Mouse (Mus musculus) frontal cortex, postnatal 10 days (tissue): ENCODE measurements around the gene Olfr1396.
A peak's percentile ranks its signal among the peaks of the same experiment; 100 is the strongest.
"Not testable (repeated sequence)": the region's sequence is repeated elsewhere in the genome, so short reads cannot be mapped to it uniquely, and the experiment has no call there.

ENCODE experiments used
- DNase-seq, 2 experiments: peaks; one replicate each; pipeline ENCODE4 v3.0.0; 2022; ENCODE audit warnings: low spot score in 2 of 2, mixed read lengths in 1 of 2

The Olfr1396 gene

DNA sequence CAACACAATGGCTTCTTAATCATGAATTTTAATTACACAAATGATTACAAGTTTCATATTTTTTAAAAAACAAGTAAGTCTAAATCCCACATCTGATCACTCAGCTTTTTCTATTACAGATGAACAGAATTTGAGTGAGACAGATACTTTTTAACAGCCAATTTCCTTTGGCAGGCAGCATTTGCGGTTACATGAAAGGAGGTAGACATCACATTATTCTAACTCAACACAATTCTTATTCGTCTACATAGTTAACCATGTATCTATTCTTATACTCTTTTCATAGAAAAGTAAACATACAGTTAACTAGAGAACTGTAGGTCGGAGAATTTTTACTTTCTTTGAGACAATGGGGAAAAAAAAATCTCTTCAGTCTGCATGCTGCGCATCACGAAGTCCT is 24.1 kb downstream of the Olfr1396 start:
- no peak for DNase-seq

DNA sequence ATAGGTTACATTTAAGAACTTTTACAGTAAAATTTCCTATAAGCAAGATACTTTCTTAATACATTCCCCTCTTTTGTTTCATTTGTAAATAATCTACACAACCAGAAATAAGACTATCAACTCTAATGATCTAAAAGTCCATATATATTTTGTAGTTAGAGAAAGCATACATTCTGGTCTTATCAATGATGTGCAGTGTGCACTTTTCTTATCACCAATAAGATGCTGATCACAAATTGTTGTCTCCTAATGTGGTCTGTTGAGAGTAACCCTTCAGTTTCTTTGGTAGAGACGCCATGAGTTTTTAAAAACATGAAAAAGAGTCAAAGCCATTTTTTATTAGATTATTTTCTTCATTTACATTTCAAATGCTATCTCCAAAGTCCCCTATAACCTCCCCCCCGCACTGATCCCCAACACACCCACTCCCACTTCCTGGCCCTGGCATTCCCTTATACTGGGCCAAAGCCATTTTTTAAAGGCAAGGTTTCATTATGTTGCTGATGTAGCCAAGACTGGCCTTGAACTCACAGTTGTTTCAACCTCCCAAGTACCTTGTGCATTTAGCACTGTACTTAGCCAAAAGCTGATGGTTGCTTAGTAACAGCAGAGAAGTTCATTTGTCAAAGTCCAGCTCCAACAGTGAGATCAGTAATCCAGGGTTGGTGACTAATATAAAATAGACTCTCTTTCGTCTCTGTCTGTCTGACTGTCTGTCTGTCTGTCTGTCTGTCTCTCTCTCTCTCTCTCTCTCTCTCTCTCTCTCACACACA is 24.8 kb downstream of the Olfr1396 start:
- DNase-seq = no peak

DNA sequence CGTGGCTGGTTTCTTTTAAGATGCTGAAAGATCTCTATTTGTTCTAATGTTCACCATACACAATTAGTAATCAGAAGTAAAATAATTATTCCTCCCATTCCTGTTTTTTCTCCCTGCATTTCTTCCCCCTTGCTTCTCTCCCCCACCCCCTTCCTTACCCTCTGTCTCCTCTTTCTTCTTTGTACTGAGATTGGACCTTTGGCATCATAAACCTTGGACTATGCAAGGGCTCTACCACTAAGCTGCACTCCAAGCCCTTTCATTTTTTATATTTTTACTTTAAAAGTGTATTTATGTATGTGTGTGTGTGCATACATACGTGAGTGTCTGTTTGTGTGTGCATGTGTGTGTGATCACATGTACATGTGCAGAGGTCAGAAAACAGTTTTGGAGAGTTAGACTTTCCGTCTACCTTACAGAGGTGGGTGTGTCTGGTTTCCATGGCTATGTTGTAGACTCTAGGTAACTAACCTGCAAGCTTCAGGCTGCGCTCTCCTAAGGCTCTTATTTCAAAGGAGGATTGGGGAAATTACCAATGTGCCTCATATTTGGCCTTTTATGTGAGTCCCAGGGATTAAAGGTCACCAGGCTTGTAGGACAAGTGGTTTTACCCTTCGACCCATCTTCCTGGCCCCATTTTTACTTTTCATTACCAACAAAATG is 25.6 kb downstream of the Olfr1396 start:
- no peak for DNase-seq

- DNase-seq = no peak
Measured at GRCm38 (mm10) chr11:49087830-49088616, 26.7 kb downstream of the Olfr1396 start.

DNA sequence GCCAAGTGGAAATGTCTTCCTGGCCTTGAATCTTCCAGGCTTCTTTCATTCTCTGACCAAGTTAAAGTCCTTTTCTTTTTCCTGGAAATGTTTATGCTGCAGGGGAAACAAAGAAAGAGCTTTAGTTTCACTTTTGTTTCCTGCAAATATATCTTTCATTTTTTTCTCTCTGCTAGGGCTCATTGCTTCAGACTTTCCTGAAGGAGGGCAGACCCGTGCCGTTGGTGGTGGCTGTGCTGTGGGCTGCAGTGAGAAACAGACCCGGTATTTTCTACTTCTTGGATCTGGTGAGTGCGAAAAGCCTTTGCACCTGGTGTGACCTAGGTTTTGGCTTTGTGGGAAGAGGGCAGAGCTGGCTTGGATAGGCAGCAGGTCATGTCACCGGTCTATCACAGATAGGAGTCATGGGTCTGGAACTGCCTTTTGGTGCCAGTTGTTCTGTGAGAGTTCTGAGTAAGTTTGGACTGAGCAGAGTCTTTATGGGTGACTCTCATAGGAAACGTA is 27.8 kb downstream of the Olfr1396 start:
- DNase-seq = no peak

DNA sequence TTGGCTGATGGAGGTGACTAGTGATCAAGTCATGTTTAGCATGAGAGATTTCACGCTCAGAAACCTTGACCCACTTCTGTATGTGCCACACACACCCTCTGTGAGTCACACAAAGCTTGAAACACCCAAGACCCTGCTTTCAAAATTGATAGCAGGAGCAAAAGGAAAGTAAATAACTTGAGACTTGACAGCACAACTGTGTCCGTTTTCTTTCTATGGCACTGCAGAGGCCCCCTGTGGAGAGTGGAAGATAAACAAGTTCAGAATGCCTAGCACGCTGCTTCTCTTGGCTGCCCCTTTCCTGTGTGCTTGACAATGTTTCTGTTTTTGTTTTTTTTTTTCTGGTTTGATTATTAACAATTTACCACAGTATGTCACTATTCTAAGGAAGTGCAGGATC is 29.8 kb downstream of the Olfr1396 start:
- DNase-seq = no peak

DNA sequence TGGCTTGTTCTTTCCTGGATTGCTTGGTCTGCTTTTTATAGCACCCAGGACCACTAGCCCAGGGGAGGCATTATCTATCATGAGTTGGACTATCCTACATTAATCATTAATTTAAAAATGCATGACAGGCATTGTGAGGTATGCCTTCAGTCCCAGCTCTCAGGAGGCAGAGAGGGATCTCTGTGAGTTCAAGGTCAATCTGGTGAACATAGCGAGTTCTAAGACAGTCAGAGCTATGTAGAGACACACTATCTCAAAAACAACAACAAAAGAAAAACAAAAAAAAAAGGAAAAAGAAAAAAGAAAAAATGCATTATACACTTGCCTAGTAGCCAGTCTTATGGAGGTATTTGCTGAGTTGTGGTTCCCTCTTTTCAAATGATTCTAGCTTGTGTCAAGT is 30.3 kb downstream of the Olfr1396 start:
- DNase-seq = no peak

- DNase-seq = no peak
Measured at GRCm38 (mm10) chr11:49083808-49084207, 30.9 kb downstream of the Olfr1396 start.

DNA sequence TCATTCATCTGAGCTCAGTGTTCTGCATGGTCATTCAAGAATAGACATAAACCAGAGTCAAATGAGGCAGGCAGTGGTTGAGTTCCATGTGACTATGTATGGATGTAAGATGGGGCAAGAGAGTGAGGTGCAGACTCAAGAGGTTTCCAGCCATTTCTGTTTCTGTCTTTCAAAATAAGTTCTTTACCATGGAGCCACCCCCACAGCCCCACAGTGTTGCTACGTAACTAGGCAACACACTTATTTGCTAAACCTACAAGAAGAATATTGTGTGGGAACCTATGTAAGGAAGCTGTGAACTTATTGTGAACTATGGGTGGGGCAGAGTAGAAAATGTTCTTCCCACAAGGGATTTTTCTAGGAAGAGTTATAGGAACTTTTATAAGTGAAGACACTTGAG is 31.5 kb downstream of the Olfr1396 start:
- peak in 1 of 2 experiments; percentile 17 for DNase-seq

- DNase-seq = no peak
Measured at GRCm38 (mm10) chr11:49081886-49082285, 32.8 kb downstream of the Olfr1396 start.

DNA sequence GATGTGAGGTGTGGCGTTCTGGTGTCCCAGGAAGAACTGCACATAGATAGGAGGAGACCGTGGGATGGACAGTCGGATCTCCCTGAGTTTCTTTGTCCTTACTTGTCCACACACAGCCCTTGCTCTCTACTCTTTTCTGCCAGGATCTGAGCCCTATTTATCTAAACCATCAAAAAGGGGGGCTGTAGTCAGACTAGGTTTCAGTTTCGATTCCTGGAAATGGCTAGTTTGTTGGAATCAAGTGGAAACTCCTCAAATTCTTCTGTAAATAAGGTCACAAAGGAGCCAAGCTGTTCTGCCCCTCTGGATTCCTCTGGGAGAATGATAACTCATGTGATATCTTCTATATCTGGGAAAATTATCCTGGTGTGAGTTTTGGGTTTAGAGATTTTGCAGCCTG is 33.3 kb downstream of the Olfr1396 start:
- DNase-seq = no peak

GRCm38 (mm10) chr11:49080636-49081035 is 34.0 kb downstream of the Olfr1396 start:
- DNase-seq = no peak

- DNase-seq = no peak
Measured at GRCm38 (mm10) chr11:49078719-49079118, 36.0 kb downstream of the Olfr1396 start.

GRCm38 (mm10) chr11:49077012-49077411 is 37.7 kb downstream of the Olfr1396 start:
- DNase-seq = no peak

DNA sequence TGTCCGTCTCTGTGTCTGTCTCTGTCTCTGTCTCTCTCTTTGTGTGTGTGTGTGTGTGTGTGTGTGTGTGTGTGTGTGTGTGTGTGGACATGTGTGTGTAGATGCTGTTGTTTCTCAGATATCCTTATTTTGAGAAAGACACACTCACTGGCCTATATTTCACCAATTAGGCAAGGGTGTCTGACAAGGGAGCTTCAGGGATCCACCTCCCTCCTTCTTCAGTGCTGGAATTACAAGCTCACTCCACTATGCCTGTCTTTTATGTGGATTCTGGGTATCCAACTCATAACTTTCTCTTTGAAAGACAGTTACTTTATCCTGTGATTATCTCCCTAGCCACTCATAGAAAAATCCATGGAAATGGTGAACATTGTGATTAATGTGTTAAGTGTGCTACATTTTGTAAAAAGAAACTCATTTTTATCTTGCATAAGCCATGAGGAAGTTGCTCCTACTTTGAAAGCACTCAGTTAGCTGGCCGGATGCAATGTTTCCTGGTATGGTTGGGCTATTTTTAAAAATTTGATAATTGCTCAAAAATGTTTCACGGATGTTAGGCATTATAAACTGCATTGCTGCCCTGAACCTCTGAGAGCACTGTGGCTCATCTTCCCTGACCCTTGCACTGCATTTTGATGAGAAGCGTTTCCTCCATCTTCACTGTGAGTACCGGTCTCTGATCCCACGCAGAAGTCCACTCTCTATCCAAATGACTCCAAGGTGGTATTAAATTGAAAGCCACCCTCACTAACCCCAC is 38.5 kb downstream of the Olfr1396 start, which contains the start of gene Ifi47:
Gene Ifi47, plus strand, starts transcription at position 587 of the 757 bp plus-strand sequence.
- not testable (repeated sequence) for DNase-seq

DNA sequence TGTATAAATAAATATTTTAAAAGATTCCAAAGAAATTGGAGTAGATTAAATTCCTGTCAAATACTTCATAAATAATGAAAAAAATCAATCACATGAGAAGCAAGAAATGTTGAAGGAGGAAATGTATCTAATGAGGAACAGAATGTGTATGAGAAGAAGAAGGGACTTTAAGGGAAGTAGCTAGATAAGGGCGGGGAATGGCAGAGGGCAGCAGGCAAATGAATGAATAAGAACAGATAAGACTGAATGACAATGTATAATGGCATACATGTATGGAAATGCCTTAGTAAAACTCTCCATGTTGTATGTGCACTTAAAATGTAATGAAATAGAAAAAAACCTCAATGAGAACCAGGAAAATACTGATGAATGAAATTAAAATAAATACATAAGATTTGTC is 46.3 kb downstream of the Olfr1396 start:
- no peak for DNase-seq

GRCm38 (mm10) chr11:49063713-49064469 is 50.8 kb downstream of the Olfr1396 start, which contains the start of gene Tgtp2:
Gene Tgtp2, minus strand, starts transcription at chr11:49064206.
- not testable (repeated sequence) for DNase-seq

- not testable (repeated sequence) for DNase-seq
Measured at GRCm38 (mm10) chr11:49061865-49062264, 52.8 kb downstream of the Olfr1396 start.

DNA sequence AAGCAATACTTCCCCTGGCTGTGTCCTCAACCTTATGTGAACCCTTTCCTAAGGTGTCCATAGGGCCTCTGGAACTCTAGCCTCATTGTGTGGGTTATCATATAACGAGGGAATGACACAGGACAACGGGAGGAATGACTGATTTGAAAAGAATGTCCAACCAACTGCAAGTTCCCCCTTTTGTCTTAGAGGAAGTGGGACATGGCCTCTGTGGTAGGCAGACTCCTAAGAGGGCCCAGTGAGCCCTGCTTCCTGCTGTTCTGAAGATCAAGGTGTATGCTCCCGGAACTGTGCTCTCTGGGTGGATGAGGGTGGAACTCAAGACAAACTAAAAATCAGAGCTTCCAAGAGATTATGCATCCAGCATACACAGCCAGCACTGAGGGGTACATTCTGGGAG is 54.6 kb downstream of the Olfr1396 start:
- not testable (repeated sequence) for DNase-seq
